Mouse (Mus musculus) stomach, postnatal 0 days (tissue): ENCODE results near the gene Clec16a. TPM values are rescaled to one million over a fixed set of nuclear protein-coding genes. Genes with fewer than 3 reads are reported as not detected.
A peak's percentile ranks its signal among the peaks of the same experiment; 100 is the strongest.

ENCODE experiments used
- ATAC-seq: fragments of 200-750 bp; cut with Nextera tagmentation; 2 replicates; pipeline ENCODE4 v1.8.0; 2017; ENCODE audit not compliant: low FRiP score, low TSS enrichment
- DNase-seq: peaks from one replicate; pipeline ENCODE4 v3.0.0-alpha.2; 2016; ENCODE audit warnings: low spot score
- H3K27ac ChIP-seq: fragments of 300-500 bp; sonication (generic); replicated peaks from 2 replicates; pipeline ENCODE4 v1.5.1; 2014; ENCODE audit warnings: mild to moderate bottlenecking, control low read depth
- H3K27me3 ChIP-seq: fragments of 300-500 bp; sonication (generic); 2 replicates; pipeline ENCODE4 v1.6.1; 2014; ENCODE audit warnings: low read length; ENCODE audit not compliant: control insufficient read depth, insufficient read depth
- H3K36me3 ChIP-seq: fragments of 300-500 bp; sonication (generic); 2 replicates; pipeline ENCODE4 v1.6.1; 2014; ENCODE audit warnings: low read length, mixed read lengths; ENCODE audit not compliant: control insufficient read depth, insufficient read depth
- H3K4me1 ChIP-seq: fragments of 300-500 bp; sonication (generic); replicated peaks from 2 replicates; pipeline ENCODE4 v1.6.1; 2014; ENCODE audit warnings: antibody characterized with exemption; ENCODE audit not compliant: control insufficient read depth, insufficient read depth
- H3K4me2 ChIP-seq: fragments of 300-500 bp; sonication (generic); replicated peaks from 2 replicates; pipeline ENCODE4 v1.6.1; 2014; ENCODE audit warnings: low read depth, mild to moderate bottlenecking, control low read depth, moderate library complexity
- H3K4me3 ChIP-seq: fragments of 300-500 bp; sonication (generic); 2 replicates; pipeline ENCODE4 v1.5.1; 2014; ENCODE audit warnings: low read depth, low read length, control low read depth
- H3K9ac ChIP-seq: fragments of 300-500 bp; sonication (generic); 2 replicates; pipeline ENCODE4 v1.6.1; 2014; ENCODE audit warnings: mild to moderate bottlenecking, low read length, control low read depth, mixed read lengths
- H3K9me3 ChIP-seq: fragments of 300-500 bp; sonication (generic); 2 replicates; pipeline ENCODE4 v1.6.1; 2016; ENCODE audit warnings: low read length; ENCODE audit not compliant: control insufficient read depth
- CTCF ChIP-seq: IDR thresholded peaks from 2 replicates; pipeline ENCODE4 v1.5.1; 2016; ENCODE audit warnings: antibody characterized with exemption, low read depth, mild to moderate bottlenecking, moderate library complexity
- EP300 ChIP-seq: optimal IDR thresholded peaks from 2 replicates; pipeline ENCODE3; 2016; ENCODE audit warnings: antibody characterized with exemption
- WGBS: fragments of 180-500 bp; shearing (Covaris S2); extraction: QIAGEN DNeasy Blood & Tissue Kit; methylation state at CpG from one replicate; pipeline ENCODE4 v1.1.7; 2014; 5-methylcytosine and 5-hydroxymethylcytosine counted together
- polyA plus RNA-seq: library from polyadenylated mRNA; unstranded; fragments of >200 nt; fragmentation: Nextera tagmentation; extraction: Ambion mirVana; gene quantifications from 2 replicates; pipeline ENCODE4 v1.2.1, GENCODE M21; 2015

Gene Clec16a
- polyA plus RNA-seq, 1 experiment from 2014 or later = 28.1 TPM

DNA sequence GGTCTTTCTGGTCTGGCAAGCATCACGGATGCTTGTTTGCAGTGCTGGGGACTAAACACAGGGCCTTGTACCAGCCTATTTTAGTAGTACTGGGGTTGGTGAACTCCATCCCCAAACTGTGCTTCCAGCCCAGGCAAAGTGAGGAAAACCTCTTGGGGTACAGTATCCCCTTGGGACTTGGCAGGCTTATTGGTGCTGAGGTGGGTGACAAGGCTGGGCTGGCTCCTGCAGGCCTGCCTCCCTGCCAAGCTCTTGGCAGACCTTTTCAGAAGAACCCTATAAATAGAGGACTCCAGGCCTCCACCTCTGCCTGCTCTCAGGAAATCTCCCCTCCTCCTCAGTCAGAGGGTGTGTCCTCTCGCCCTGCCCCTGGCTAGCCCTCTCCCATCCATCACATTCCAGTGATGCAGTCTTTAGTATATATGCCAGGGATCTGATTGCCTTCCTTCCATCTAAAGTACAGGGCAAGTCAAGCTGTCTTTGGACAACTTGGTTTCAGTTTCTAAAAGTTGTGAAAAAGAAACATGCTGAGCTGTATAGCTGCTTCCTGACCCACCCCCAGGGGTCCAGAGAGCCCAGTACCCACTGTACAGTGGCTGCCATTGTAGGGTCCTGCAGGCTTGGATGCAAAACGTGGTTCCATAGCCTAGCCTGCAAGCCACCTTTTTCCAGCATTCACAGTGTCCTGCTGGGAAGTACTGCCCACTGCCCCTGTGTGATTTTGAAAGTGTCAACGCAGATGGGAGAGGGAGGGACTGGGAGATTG, 241.8 kb downstream of the Clec16a start:
- Histone ChIP-seq H3K9me3 (no peaks in the 10 kb centered on the region), H3K27ac (peak overlapping the region; percentile 99), H3K36me3 (no peaks in the 10 kb centered on the region), H3K4me1 (peaks cover 13% of the 10 kb centered on the region), H3K9ac (0 out of 2 replicates have a peak overlapping the region, but pooled peaks have one; percentile 27), H3K4me3 (no peak overlapping the region), H3K27me3 (no peaks in the 10 kb centered on the region), H3K4me2 (no peak overlapping the region)
- DNase-seq (no peak), ATAC-seq (no peak)
- no peak for TF ChIP-seq CTCF
- no peak for TF ChIP-seq EP300
- 57% methylated on average over 4 of the region's 4 CpGs for WGBS

DNA sequence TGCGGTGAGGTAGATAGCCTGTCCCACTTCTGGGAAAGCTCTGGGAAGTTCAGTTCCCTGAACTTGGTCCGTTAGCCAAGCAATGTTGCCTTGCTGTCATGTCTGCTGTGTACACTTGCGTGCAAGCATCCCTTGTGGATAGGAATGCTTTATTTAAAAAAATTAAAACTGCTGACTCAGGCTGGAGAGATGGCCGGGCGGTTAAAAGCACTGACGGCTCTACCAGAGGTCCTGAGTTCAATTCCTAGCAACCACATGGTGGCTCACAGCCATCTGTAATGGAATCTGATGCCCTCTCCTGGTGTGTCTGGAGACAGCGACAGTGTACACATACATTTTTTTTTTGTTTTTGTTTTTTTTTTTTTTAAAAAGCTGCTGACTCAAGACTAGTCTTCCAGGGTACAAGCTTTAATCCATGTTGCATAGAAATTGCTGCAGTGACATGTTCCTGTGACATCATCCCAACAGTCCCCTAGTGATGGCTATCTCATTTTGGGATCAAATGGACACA, 242.5 kb downstream of the Clec16a start:
- no peak for TF ChIP-seq EP300
- TF ChIP-seq CTCF = no peak; the same call in 1 of the 2 replicates
- no peak for ATAC-seq
- Histone ChIP-seq H3K27ac (no peak overlapping the region), H3K4me2 (no peak overlapping the region), H3K27me3 (no peaks in the 10 kb centered on the region), H3K9me3 (no peaks in the 10 kb centered on the region), H3K4me3 (no peak overlapping the region), H3K36me3 (no peaks in the 10 kb centered on the region), H3K9ac (no peak overlapping the region), H3K4me1 (peaks cover 9% of the 10 kb centered on the region)
- 66% methylated on average over 7 of the region's 7 CpGs for WGBS
- no peak for DNase-seq

DNA sequence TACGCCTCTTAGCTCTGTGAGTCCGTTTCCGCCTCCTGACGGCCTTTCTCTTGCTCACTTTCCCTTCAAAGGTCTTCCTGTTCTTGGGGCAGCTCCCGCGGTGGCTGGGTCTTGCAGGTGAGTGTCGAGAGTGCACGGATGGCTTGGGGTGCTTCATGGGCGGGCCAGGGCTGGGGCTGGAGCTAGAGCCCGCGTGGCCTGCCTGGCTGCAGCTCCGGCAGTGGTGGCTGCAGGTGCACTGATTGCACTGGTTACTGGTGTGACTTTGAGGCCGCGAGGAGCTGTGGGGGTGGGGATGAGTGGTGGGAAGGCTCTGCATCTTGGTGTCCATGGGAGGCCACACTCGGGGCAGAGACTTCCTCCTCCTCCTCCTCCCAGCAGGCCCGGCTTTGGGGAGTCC, 243.1 kb downstream of the Clec16a start, which contains the start of gene Tnp2:
TSS of gene Tnp2 (minus strand) at position 390 of the 400 bp plus-strand sequence.
- DNase-seq (no peak), ATAC-seq (no peak)
- Histone ChIP-seq H3K27me3 (no peaks in the 10 kb centered on the region), H3K36me3 (no peaks in the 10 kb centered on the region), H3K27ac (no peak within 1 kb of the TSS), H3K9me3 (no peaks in the 10 kb centered on the region), H3K4me2 (no peak within 1 kb of the TSS), H3K4me3 (no peak within 1 kb of the TSS), H3K4me1 (peaks cover 4% of the 10 kb centered on the region; the same call in 1 of the 2 replicates), H3K9ac (no peak within 1 kb of the TSS)
- no peak for TF ChIP-seq CTCF
- no peak for TF ChIP-seq EP300
- WGBS = 61% methylated on average over 16 of the region's 16 CpGs

DNA sequence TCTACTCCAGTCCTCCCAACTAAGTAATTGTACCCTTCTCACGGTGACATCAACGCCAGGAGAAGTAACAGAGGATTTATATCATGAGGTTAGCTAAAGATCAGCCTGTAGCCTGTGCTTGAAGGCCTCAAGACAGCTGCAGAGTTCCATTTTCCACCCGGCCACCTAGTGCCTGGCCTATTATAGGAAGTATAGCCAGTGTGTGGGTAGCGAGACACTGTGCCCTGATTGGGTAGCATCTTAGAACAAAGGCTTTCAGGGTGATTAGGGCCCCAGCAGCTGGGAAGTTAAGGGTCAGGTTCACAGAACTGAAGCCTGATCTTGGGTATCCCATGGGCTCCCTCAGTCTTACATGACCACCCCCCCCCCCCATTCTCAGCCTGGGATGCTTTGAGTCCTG, 243.7 kb downstream of the Clec16a start:
- H3K4me1 ChIP-seq = peaks cover 4% of the 10 kb centered on the region; the same call in 1 of the 2 replicates
- H3K4me2 ChIP-seq = no peak overlapping the region
- H3K27me3 ChIP-seq = no peaks in the 10 kb centered on the region
- H3K9ac ChIP-seq = no peak overlapping the region
- no peak overlapping the region for H3K4me3 ChIP-seq
- ATAC-seq (no peak), DNase-seq (no peak)
- no peak overlapping the region for H3K27ac ChIP-seq
- no peaks in the 10 kb centered on the region for H3K36me3 ChIP-seq
- H3K9me3 ChIP-seq = no peaks in the 10 kb centered on the region
- TF ChIP-seq CTCF (no peak), EP300 (no peak)
- WGBS = 82% methylated on average over 4 of the region's 4 CpGs

DNA sequence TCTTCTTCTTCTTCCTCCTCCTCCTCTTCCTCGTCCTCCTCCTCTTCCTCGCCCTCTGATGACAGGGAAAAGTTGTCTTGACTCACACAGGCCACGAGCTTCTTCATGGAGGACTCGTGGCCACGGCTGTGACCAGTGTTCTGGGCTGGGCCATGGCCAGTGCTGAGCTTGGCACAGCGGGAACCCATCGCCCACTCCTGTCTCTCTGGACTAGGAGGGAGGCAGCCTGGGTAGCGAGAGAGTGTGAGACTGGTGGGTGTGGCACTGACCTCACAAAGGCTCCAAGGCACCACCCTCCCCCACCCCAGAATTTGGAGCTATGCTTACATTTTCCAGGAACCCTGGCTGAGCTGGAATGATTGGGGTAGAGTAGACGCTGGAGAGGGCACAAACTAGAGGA, 245.6 kb downstream of the Clec16a start, which contains the start of gene Prm3:
TSS of gene Prm3 (minus strand) at position 213 of the 400 bp plus-strand sequence.
- Histone ChIP-seq H3K27me3 (no peaks in the 10 kb centered on the region; the same call in 1 of the 2 replicates), H3K4me3 (no peak within 1 kb of the TSS), H3K27ac (no peak within 1 kb of the TSS), H3K4me2 (no peak within 1 kb of the TSS), H3K36me3 (no peaks in the 10 kb centered on the region), H3K4me1 (peaks cover 4% of the 10 kb centered on the region; the same call in 1 of the 2 replicates), H3K9ac (no peak within 1 kb of the TSS), H3K9me3 (no peaks in the 10 kb centered on the region)
- 63% methylated on average over 8 of the region's 9 CpGs for WGBS
- ATAC-seq (no peak), DNase-seq (no peak)
- TF ChIP-seq CTCF = no peak
- TF ChIP-seq EP300 = no peak

Other genes starting within 250 kb of the Clec16a start
- 81.6 and 92.1 TPM in 2 replicates for gene Emp2, start 231.4 kb upstream of the Clec16a start, polyA plus RNA-seq
- gene Tekt5, start 149.8 kb upstream of the Clec16a start, polyA plus RNA-seq = 0.74 and 1.0 TPM in 2 replicates
- 31.0 and 33.8 TPM in 2 replicates for gene Nubp1, start 133.4 kb upstream of the Clec16a start, polyA plus RNA-seq
- gene Tvp23a, start 98.0 kb upstream of the Clec16a start, polyA plus RNA-seq = 1.9 and 2.4 TPM in 2 replicates
- gene Ciita, start 65.3 kb upstream of the Clec16a start, polyA plus RNA-seq = 0.16 and 0.18 TPM in 2 replicates
- gene Dexi, start 2.3 kb upstream of the Clec16a start, polyA plus RNA-seq = 23.5 and 24.3 TPM in 2 replicates
- gene Socs1, start 240.2 kb downstream of the Clec16a start, polyA plus RNA-seq = 7.3 and 8.4 TPM in 2 replicates
- not detected in 2 replicates for gene Tnp2, start 243.3 kb downstream of the Clec16a start, polyA plus RNA-seq
- not detected in 2 replicates for gene Prm3, start 245.6 kb downstream of the Clec16a start, polyA plus RNA-seq